In genomic region chr9:42462585-42463219, GRCm38 (mm10) we compare ENCODE assay signal across 14 mouse cellular contexts. TPM values are rescaled to one million over a fixed set of nuclear protein-coding genes. Genes with fewer than 3 reads are reported as not detected.
DNase-seq lines count a peak whose midpoint lies in the region; ATAC-seq and TF ChIP-seq lines count a peak whose summit lies in the region.
"Had no signal": no experiment of that assay in that cellular context is flagged by ENCODE, and none has a peak within 500 bp of the region (broad histone marks: within the 10 kb centered on the region; RNA-seq: fewer than 3 reads in every experiment).

No protein-coding gene starts in this region.

- WGBS in kidney, adult 2 months: 77% methylated on average over 7 of the region's 7 CpGs

- no peak for DNase-seq in kidney, adult 2 months
- no peak for DNase-seq in kidney, adult 8-10 months
- peak; percentile 36 to 39 for DNase-seq in spleen, postnatal 10 days (ENCODE audit: low spot score in 2 of 2)
- no peak for DNase-seq in spleen, postnatal 14 days (ENCODE audit: low spot score in 2 of 2)
- DNase-seq in liver: peak; percentile 69
- DNase-seq in cerebellum, postnatal 25 days: no peak
- DNase-seq: embryo, embryonic 11 days; right cerebral cortex, postnatal 25 days had no signal

- no peak overlapping the region for H3K4me3 ChIP-seq in kidney, adult 2 months (ENCODE audit: insufficient read depth, low read depth, low read length)
- H3K4me3 ChIP-seq: heart, embryonic 15.5 days; limb, embryonic 10.5 days; midbrain, embryonic 12.5 days; neural tube, embryonic 15.5 days had no signal

- TF ChIP-seq POLR2A in kidney, adult 2 months (IDR thresholded peaks at IDR 0.05; ENCODE audit: low read depth, low read length): no peak

- no peaks in the 10 kb centered on the region for H3K36me3 ChIP-seq in kidney, adult 2 months (ENCODE audit: control insufficient read depth, insufficient read depth, low read length)
- H3K36me3 ChIP-seq: heart, embryonic 15.5 days; midbrain, embryonic 12.5 days; neural tube, embryonic 15.5 days had no signal

- H3K4me1 ChIP-seq in kidney, adult 2 months (ENCODE audit: control insufficient read depth, insufficient read depth, low read length): peaks cover 51% of the 10 kb centered on the region

- peak overlapping the region; percentile 84 for H3K27ac ChIP-seq in kidney, adult 2 months (ENCODE audit: insufficient read depth, low read depth, low read length)
- H3K27ac ChIP-seq: midbrain, embryonic 12.5 days; neural tube, embryonic 15.5 days had no signal

- ATAC-seq in megakaryocyte-erythroid progenitor cell, adult 5-6 weeks (replicated peaks; ENCODE audit: low FRiP score, low TSS enrichment, poor library complexity, severe bottlenecking): no peak
- ATAC-seq: inflammation-experienced regulatory T-cells, adult 6 months had no signal

- H3K27me3 ChIP-seq in kidney, adult 2 months (replicated peaks; ENCODE audit: control insufficient read depth, insufficient read depth, low read length): no peaks in the 10 kb centered on the region
- H3K27me3 ChIP-seq: midbrain, embryonic 12.5 days; neural tube, embryonic 15.5 days had no signal

- no peak for TF ChIP-seq CTCF in kidney, adult 2 months (conservative IDR thresholded peaks at IDR 0.05; ENCODE audit: insufficient read depth, insufficient read length, low read depth, low read length)

RNA-seq across cellular contexts. Expression of gene Tbcel, which starts 44.9 kb away (rescaled TPM):
- polyA plus RNA-seq in kidney, adult 2 months (2012; rRNA removed): 20.6 and 25.9 TPM in 2 replicates
- 18.1 and 19.8 TPM in 2 replicates for total RNA-seq in megakaryocyte-erythroid progenitor cell, adult 5-6 weeks (2014; fragmentation: Nextera tagmentation)
- 17.8 and 18.0 TPM in 2 replicates for total RNA-seq in megakaryocyte-erythroid progenitor cell, adult 5-6 weeks (2017)

Comparison
In these comparisons a context has a peak if more than half of its experiments do, and no peak if none do; other contexts are left out.
1. DNase-seq: peak in spleen, postnatal 10 days (2 of 2) and liver (single experiment); none in kidney, adult 2 months (single experiment), kidney, adult 8-10 months (0 of 2), spleen, postnatal 14 days (0 of 2) and cerebellum, postnatal 25 days (0 of 2).